Mouse (Mus musculus): ENCODE measurements around the gene Oxt.
A peak's percentile ranks its signal among the peaks of the same experiment; 100 is the strongest.
"Not testable (repeated sequence)": the region's sequence is repeated elsewhere in the genome, so short reads cannot be mapped to it uniquely, and the experiment has no call there.

The Oxt gene

DNA sequence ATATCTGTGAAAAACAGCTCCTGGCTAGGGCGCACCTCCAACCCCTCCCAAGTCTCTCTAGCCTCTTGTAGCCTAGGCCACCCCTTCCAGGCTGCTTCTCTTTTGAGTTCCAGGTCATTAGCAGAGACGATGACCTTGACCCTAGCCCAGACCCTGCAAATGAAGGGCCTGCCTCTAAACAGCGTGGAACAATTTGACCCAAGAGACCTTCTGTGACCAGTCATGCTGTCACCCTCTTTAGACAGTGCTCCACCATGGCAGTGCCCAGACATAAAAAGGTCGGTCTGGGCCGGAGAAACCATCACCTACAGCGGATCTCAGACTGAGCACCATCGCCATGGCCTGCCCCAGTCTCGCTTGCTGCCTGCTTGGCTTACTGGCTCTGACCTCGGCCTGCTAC, at the start of gene Oxt:
Oxt (plus strand) TSS at position 301 of the 400 bp plus-strand sequence.
- no peak for DNase-seq

DNA sequence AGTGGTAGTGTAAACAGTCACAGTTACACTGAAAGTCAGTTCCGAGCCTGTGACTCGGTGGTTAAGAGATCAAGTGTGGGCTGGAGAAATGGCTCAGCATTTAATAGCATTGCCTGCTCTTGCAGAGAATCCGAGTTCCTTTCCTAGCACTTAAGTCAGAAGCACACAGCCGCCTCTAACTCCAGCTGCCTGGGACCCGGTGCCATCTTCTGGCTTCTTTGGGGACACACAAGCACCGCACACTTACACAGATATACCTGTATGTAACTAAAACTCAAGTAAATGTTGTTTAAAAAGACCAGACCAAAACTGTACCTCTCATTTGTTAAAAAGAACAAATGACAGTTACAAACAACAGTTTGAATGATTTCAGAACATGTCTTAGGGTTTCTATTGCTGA, 47.5 kb upstream of the Oxt start:
- DNase-seq: no peak

DNA sequence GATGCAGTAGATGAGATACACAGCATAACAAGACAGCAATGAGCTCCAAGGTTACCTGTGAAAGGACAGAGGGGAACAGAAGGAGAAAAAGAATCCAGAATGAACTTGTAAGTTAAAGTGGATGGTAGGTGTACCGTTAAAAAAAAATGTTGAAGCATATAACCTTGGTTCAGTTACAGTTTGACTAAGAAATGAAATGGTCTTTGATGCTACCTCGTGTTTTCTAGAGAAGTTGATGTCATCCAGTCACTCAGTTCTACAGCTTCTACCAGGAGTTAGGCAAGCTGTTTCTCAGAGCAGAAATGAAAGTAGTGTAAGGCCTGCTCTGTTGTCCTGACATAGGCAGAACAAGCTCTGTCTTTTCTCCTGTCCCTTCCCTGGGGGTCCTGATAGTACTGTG, 46.7 kb upstream of the Oxt start:
- DNase-seq: no peak

DNA sequence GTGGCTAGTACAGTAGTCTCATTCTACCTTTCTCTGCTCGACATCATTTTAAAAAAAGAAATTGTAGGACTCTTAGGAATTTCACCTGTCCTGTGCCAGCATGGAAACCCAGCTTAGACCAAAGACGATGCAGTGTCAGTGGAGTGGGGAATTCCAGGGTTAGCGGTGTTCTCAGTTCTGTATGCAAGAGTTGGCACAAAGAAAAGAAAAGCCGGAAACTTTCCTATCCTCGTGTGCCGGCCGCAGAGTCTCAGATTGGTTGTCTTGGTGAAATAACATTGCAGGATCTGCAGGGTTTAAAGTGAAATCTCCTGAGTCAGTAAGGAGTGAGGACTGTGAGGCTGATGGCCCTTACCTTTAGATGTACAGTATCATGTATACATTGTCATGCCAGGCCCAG, 46.0 kb upstream of the Oxt start:
- no peak for DNase-seq

DNA sequence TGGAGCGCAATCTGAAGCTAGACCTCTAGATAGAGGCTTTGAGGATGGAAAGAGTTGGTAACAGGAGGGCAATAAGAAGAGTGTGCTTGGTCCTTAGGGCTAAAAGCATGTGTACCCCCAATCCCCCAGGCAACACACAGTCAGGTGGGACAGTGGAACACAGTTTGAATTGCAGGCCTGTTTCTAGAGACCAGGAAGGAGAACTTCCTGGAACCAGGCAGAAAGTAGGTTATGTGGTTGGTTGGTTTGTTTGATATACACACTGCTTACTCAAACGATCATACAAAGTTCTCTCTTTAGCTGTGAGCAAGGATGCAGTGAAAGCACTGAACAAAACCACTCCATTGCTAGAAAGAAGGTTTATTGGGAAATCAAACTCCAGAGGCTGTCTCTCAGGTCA, 43.8 kb upstream of the Oxt start:
- peak; percentile 52 for DNase-seq

DNA sequence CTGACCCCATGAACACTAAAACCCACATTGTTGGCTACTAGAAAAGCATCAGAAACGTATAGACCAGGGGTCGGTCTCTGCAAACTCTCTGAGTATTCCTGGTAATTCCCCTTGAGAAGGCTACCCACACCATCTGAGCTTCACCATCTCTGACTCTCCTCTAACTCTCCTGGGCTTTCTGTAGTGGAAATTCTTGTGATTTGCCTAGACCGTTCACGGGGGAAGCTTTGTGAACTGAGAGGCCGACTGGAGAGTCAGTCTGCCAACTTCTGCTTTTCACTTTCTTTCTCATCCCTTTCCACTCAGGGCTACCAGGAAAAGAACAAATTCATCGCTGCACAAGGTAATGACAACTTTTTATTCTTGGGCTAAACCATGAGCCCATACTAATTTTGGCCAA, 41.0 kb upstream of the Oxt start:
- DNase-seq: no peak

DNA sequence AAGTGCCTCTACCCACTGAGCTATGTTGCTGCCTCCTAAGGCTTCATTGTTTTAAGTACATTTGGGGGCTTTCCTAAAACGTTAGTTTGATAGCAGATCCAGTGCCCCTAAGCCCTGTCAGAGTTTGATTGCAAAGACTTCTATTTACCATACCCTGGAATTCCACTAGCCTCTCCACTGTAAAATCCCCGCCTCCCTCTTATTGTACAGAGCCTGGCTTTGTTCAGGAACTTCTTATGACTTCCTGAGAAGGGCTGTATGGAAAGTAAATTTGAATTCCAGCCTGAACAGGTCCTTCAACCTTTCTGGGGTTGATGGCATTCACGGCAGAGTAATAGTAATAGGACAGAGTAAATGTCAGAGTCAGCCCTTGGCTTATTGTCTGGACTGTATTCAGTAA, 39.1 kb upstream of the Oxt start:
- no peak for DNase-seq

DNA sequence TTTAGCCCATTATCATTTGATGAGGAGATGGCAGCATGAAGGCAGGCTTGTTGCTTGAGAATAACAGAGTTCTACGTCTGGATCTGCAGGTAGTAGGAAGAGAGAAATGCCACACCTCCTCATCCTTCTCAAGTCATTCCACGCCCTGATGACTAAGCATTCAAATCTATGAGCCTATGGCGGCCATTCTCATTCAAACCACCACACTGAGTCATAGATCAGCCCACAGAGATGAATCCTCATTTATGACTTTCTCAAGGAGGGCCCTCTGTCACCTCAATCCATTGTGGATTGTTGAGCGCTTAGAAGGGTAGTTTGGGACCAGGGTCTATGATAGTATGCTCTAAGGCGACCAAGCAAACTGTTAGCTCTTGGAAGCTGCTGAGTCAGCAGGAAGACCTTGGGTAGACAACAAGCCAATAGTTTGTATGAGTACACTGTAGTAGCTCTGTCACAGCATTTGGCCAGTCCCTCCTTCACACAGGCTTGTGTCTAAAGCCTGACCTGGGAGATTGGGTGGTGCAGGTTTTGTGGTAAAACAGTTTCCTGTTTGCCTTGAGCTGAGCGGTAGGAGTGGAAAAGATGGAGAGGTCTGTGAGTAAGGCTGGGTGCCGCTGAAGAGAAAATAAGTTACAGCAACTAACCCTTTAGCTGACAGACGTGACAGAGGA, 37.0 kb upstream of the Oxt start:
- peak; percentile 53 for DNase-seq

DNA sequence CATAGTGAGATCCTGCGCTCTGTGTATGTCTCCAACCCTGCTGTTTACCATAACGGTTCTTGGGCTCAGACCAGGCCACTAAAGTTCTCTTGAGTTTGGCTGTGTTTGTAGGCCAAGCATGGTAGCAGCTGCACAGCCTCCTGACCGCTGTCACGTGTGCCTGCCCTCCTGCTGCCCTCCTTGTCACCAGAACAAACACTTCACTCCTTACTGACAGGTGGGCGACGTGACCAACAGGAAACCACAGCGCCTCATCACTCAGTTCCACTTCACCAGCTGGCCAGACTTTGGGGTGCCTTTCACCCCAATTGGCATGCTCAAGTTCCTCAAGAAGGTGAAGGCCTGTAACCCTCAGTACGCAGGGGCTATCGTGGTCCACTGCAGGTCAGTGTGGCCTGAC, 35.7 kb upstream of the Oxt start:
- peak; percentile 76 for DNase-seq

DNA sequence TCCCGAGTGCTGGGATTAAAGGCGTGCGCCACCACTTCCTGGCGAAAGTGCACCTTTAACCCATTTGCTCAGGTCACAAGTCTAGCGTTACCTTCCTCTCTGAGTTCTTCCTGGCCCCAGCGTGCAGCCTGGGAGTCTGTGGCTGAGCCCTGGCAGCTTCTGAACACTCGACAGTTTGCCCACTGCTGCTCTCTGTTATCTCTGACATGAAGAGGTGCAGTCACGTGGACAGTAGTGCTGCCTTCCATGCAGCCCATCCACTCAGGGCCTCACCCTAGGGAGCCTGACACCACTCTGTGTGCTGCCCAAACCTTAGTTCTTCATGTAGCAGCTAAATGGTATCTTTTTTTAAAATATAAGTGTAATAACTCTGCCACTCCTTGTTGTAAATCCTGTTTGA, 29.0 kb upstream of the Oxt start:
- DNase-seq: no peak

DNA sequence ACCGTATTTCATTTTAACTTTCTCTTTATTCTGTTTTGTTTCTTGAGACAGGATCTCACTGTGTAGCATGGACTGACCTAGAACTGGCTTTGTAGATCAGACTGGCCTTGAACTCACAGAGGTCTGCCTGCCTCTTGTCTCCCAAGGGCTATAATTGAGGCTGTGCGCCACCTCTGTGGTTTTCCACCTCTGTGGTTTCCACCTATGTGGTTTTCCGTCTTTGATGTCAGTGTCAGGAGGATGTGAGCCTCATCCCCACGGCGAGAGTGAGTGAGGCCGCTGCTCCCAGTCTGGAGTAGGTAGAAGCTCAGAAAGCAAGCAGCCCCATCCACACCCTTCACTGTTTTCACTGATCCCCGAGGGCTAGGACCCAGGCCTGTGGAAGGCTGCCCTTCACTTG, 21.1 kb upstream of the Oxt start:
- peak; percentile 41 for DNase-seq

DNA sequence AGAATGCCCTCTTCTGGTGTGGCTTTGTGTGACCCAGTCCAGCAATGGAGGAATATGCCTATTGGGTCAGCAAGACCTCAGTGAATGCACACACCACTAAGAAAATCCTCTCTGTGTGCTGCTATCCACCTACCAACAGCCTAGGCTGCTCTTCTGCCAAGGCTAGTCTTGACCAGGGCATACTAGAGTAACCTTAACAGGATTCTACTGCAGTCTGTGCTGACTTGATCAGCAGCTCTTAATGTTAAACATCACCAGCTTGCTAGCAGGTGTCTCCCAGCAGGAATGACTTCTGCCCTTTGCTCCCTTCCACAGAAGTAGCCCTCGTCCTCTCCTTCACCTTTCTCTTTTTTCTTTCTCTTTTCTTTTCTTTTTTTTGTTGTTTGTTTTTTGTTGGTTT, 19.7 kb upstream of the Oxt start:
- no peak for DNase-seq

DNA sequence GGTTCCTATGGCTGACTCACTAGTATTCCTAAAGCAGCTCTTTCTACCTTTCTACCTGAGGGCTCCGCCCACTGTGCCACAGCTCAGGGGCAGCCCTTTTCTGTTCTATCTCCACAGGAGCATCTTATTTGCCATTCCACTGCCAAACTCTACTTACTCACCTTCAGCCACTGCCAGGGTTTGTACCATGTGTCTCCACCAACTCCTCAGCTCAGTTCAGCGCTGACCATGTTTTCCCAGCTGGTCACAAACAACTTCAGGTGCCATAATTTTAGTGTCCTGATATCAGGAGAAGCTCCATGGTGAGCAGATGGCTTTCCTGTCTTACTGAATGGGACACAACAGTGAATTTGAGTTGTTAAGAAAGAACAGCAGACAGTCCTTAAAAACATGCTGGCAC, 18.5 kb upstream of the Oxt start:
- no peak for DNase-seq

DNA sequence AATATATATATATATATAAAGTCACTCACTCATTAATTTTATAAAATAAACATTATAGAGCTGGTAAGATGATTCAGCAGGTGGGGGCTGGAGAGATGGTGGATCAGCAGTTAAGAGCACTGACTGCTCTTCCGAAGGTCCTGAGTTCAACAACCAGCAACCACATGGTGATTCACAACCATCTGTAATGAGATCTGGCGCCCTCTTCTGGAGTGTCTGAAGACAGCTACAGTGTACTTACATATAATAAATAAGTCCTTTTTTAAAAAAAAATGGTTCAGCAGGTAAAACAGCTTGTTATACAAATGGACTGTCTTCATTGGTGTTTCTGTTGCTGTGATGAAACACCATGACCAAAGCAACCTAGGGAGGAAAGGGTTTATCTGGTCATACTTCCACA, 18.0 kb upstream of the Oxt start:
- no peak for DNase-seq

DNA sequence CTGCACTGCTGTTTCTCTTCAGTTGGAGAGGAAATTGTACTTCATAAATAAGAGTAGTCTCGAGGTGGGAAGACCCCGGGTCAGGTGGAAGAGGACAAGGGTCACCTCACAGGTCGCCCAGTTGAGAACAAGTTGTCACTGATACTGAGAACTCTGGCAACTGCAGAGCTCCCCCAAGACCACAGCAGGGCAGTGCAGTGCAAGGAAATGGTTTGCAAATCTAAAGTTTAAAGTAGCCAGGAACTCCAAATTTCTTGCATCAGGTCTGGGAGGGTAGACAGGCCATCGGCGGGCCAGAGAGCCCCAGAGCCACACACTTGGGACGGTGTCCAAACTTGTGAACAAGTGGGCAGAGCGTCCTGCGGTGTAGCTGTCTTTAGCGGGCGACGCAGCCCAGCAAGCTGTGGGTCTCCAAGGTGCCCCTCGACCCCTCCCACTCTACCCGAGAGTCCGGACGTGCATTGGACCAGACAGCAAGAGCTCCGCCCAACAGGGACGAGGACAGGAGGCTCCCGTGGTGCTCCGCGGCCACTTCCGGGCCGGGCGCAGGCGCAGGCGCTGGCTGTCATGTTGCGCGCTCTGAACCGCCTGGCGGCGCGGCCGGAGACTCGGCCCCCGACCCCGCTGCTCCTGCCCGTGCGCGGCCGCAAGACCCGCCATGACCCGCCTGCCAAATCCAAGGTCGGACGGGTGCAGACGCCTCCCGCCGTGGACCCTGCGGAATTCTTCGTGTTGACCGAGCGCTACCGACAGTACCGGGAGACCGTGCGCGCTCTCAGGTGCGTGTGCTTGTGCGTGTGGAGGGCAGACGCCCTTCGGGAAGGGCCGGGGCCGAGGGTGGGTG, 12.5 kb upstream of the Oxt start, which contains the start of gene Mrps26:
Mrps26 (plus strand) TSS at position 531 of the 844 bp plus-strand sequence.
- peak; percentile 94 for DNase-seq

DNA sequence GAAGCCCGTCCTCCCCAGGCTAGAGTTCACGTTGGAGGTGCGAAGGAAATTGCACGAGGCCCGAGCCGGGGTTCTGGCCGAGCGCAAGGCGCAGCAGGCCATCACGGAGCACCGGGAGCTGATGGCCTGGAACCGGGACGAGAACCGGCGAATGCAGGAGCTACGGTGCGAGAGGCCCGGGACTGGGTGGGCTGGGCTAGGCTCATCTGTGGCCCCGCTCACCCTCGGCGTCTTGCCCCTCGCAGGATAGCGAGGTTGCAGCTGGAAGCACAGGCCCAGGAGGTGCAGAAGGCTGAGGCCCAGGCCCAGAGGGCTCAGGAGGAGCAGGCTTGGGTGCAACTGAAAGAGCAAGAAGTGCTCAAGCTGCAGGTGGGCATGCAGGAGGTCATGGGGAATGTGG, 11.9 kb upstream of the Oxt start:
- no peak for DNase-seq

DNA sequence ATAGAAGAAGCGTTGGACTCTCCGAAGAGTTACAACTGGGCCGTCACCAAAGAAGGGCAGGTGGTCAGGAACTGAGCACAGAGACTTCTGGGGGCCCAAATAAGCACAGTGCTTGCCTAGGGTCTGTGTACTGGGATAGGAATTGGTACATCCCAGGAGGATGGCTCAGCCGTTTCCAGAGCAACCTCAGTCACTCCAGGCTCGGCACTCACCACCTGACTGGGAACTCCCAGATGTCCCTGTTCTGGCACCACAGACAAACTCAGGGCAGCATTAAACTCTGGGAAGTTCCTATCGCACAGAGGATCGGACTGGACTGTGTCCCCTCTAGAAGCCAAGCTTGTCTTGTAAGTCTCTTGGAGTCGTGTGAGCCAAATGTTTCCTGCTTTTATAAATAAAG, 11.0 kb upstream of the Oxt start:
- no peak for DNase-seq

DNA sequence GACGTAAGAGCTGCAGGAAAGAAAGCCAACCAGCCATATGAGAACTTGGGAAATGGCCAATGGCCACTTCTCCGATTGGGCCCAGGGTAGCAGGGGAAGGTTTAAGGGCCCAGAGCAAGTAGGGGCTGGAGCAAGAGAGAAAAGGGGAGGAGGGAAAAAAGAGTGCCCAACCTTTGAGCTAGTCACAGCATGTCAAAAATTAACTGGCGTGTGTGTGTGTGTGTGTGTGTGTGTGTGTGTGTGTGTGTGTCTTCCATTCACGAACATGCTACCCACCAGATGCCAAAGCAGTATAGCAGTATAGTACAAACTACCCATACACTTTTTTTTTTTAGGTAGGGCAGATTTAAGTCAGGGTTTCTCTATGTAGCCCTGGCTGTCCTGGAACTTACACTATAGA, 7.1 kb upstream of the Oxt start:
- no peak for DNase-seq

DNA sequence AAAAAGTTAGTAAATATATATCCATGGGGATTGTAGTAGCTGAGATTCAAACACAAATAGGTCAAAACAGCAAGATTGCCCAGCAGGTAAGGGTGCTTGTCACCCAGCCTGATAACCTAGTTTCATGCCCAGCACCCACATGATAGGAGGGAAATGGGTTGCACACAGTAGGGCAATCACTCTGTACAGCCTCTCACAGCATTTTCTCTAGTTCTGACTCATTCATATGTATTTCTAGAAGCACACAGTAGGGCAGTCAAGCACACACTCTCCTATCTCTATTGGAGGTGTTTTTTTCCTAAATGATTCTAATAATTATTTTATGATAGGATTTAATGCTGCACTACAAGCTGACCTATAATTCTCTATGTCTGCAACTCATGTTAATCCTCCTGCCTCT, 6.0 kb upstream of the Oxt start:
- no peak for DNase-seq

DNA sequence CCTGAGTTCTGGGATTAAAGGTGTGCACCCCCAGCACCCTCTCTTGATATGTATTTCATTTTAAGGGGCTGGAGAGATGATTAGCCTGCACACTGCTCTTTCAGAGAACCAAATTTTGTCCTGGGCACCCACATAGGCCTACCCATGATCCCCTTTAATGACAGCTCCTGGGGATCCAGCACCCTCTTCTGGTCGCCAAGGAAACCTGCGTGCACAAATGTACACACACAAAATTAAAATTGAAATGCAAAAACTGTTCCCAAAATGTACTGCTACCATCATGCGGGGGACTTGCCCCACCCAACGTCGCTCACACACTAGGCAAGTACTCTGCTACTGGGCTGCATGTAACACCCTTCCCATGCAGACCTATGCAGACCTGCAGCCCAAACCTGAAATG, 1.0 kb upstream of the Oxt start:
- DNase-seq: no peak

DNA sequence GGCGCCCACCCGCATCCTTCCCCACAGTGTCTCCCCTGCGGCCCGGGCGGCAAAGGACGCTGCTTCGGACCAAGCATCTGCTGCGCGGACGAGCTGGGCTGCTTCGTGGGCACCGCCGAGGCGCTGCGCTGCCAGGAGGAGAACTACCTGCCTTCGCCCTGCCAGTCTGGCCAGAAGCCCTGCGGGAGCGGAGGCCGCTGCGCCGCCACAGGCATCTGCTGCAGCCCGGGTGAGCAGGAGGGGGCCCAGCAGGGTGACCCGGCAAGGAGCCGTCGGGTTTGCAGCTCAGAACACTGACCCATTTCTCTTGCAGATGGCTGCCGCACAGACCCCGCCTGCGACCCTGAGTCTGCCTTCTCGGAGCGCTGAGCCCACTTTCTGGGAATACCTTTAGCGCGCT, 591 bp downstream of the Oxt start:
- DNase-seq: not testable (repeated sequence)

DNA sequence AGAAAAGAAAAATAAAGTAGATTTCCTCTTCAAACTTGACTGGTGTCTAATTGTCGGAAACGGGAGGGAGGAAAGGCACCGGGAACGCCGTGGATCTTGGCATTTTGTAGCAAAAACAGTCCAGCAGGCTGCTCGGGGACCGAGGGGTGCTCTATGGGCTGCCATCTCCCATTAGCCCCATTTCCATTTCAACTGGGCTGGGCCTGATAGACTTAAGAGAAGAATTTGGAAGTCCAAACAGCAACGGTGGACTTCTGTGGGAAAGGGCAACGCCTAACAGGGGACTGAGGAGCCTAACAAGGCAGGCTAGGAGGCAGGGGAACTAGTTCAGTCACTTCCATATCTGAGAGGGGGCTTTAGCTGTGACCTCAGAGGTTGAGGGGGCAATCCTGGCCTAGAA, 1.0 kb downstream of the Oxt start:
- DNase-seq: no peak

DNA sequence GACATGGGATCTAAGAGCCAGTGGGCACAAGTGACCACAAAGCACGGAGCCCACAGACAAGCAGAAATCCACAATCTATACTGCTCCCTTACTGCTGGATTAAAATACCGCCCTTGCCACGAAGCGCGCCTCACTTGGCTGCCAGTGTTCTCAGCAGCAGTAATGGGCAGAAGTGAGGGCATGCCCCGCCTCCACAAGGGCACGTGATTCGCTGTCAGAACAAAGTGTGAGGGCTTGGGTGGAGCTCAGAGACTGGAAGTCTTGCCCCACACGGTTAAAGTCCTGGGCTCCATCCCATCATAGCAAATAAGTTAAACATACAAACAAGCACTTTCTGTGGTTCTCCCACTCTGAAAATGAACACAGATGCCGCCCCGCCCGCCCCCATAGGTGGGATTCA, 1.7 kb downstream of the Oxt start:
- DNase-seq: peak; percentile 65

DNA sequence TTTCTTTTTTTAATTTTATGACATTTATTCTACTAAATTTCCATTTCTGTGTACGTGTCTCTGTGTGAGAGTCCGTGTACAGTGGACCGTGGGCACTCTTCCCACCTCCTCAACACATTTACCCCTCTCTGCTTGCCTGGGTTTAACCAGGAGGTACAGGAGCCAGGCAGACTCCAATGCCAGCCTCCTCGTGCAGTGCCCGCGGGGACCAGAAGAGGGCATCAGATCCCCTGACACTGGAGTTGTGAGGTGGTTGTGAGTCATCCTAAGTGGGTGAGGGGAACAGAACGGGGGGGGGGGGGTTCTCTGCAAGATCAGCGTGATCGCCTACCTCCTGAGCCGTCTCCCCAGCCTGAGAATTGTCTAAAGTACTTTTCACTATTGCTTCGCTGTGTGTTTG, 2.2 kb downstream of the Oxt start:
- DNase-seq: peak; percentile 78

DNA sequence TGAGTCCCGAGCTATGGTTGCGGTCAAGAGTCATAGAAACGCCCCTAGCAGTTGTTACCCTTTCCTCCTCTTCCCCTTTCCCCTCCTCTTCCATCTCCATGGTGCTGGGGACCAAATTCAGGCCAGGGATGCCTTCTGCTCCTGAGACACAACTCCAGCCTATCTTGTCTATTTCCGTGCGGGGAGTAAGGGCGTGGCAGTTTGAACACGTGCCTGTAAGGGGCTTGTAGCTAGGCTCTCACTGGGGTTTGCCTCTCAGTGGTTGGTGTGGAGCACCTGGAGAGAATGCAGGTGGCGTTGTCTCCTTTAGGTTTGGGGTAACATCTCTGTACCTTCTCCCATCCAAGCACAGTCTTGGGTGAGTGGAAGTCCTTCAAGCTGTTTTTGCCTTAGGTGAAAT, 3.8 kb downstream of the Oxt start:
- no peak for DNase-seq

All from thymus, postnatal 14 days (tissue).